Mouse (Mus musculus) megakaryocyte, embryonic 14.5 days (primary cell): ENCODE data around the gene Abhd2.

ENCODE experiments used
- FLI1 ChIP-seq: IDR thresholded peaks from 2 replicates; pipeline ENCODE4 v1.6.1; 2012; ENCODE audit warnings: low read length, inconsistent platforms, mixed read lengths
- GATA1 ChIP-seq: IDR thresholded peaks from 3 replicates; pipeline ENCODE4 v1.6.1; 2012; ENCODE audit warnings: mixed read lengths, low read length, inconsistent platforms, borderline replicate concordance

- TF ChIP-seq GATA1 (no peak), FLI1 (no peak)
These were observed 874 bp upstream of the Abhd2 start for GRCm38 (mm10) chr7:79271861-79272788.
